Mouse (Mus musculus): Measurements from ENCODE around the gene Ifit1bl1.
"Not testable (repeated sequence)": the region's sequence is repeated elsewhere in the genome, so short reads cannot be mapped to it uniquely, and the experiment has no call there.

Gene Ifit1bl1

DNA sequence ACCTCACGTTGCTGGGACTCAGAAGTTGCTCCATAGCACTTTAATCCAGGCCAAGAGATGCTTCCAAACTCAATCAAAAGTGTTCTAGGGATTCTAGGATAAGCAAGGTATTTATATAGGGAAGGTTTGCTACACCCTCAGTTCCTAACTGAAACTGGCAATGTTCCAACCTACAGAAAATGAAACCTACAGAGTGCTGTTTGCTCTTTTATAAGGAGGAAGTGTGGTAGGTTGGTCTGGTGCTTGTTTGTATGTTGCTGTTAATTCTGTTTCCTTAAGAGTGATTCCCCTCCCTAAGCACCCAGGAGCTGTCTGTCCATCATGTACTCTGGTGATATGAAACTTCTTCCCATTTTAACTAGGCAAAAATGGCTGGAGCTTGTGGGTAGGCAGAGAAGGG lies at the start of gene Ifit1bl1:
Ifit1bl1 (minus strand) TSS at position 69 of the 400 bp plus-strand sequence.
- not testable (repeated sequence) for DNase-seq

DNA sequence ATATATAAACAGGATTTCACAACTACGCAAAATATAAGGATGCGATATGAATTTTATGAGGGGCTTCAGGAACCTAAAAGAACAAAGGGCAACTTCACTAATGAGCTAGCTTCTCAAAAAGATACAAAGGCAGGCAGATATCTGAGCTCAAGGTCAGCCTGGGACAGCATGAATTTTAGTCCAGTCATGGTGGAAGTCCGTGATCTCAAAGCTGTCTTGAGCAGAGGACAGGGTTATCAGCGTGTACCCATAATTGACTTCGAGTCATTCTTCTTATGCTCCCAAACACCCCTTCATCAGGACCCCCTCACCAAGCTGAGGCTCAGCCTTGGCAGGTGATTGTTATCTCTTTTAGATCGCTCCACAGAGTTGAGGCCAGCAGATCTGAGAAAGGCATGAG lies 49.2 kb upstream of the Ifit1bl1 start:
- DNase-seq: no peak

DNA sequence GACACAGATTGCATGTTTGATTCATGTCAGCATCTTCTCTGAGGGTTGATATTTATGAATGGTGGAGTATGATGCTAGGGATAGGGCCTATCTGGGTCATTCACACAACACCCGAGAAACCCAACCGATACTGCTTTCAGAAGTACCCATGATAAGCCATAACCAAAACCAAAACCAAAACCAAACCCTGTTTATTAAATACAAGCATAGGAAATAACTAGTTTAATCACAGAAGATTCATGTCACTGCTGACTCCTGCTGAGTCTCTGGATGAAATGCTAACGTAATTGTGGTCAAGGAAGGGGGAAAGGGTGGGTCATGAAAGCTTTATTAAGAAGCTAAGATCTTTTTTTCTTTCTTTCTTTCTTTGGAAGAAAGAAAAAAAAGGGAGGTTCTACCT lies 48.5 kb upstream of the Ifit1bl1 start:
- DNase-seq: no peak

DNA sequence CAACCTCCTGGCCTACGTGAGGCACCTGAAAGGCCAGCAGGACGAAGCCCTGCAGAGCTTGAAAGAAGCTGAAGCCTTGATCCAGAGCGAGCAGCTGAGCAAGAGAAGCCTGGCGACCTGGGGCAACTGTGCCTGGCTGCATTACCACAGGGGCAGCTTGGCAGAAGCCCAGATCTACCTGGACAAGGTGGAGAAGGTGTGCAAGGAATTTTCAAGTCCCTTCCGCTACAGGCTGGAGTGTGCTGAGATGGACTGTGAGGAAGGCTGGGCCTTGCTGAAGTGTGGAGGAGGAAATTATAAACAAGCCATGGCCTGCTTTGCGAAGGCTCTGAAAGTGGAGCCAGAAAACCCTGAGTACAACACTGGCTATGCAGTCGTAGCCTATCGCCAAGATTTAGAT lies 45.9 kb upstream of the Ifit1bl1 start:
- DNase-seq: not testable (repeated sequence)

DNA sequence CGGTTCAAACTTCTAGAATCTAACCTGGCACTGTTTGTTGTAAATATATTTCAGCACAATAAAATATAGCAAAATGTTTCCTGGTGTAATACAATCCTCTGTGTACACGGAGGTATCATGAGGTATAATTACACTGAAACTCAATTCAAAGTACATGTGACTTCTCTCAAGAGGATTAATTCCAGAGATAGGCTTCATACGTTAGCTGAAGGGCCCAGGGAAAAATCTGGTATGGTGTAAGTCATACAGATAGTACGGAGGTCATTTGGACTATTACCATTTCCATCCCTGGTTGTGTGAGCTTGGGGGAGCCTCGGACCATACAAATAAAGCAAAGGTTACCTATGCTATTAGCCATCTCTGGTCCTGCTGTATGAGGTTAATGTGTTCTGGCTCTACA lies 40.9 kb upstream of the Ifit1bl1 start:
- DNase-seq: no peak

DNA sequence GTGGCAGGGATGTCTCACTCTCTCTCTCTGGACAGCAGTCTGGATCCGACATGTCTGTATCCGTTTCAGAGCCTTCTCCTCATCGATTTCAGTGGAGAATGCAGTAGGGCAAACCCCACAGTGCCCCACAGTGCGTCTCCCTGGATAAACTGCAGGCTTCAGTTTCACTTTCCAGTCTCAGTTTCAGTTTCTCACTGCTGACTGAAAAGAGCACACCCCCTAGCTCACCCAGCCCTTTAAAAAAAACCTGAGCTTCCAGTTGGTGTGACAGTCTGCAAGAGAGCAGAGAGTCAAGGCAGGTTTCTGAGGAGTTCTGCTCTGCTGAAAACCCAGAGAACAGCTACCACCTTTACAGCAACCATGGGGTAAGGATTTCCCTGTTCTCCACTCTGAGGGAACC lies 38.9 kb upstream of the Ifit1bl1 start, which contains the start of the genes Ifit1bl2 and Ifit1:
Ifit1bl2 (minus strand) TSS at position 121 of the 400 bp plus-strand sequence.
Ifit1 (plus strand) TSS at position 249 of the 400 bp plus-strand sequence.
- peak in 1 of 2 experiments; percentile 25 for DNase-seq

DNA sequence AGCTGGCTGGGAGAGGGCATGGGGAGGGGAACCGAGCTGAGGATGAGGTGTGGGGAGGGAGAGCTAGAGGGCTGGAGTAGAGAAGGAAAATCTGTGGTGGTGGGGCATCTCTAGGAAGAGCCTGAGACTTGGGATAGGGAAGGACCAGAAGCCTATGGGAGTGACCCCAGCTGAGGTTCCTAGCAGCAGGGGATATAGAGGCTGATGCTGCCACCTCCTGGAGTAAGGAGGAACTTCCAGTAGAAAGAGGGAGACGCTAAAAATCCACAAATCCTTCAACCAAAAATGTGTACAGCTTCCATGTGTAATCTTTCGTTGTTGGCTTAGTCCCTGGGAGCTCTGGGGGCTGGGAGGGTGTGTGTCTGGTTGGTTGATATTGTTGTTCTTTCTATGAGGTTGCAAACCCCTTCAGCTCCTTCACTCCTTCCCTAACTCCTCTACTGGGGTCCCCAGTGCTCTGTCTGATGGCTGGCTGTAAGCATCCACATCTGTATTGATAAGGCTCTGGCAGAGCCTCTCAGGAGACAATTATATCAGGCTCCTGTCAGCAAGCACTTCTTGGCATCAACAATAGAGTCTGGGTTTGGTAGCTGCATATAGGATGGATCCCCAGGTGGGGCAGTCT lies 35.3 kb upstream of the Ifit1bl1 start:
- DNase-seq: peak; percentile 52 to 75

DNA sequence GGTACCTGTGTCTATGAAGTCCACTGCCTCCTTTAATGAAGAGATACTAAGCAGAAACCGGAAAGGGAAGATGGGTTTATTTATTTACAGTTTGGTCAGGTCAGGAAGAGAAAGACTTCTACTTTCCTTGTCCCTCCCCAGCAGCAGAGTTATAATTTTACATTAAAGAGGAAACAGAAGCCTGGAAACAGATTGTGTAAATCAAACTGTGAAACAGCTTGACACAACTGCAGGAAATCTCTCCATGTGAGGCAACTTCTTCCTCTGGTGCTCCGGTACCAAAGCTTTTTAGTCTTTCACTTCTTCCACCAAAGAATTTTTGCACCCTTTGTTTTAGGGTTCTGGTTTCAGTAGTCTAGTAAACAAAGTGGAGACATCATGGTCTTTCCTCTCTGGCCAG lies 31.7 kb upstream of the Ifit1bl1 start:
- DNase-seq: no peak

DNA sequence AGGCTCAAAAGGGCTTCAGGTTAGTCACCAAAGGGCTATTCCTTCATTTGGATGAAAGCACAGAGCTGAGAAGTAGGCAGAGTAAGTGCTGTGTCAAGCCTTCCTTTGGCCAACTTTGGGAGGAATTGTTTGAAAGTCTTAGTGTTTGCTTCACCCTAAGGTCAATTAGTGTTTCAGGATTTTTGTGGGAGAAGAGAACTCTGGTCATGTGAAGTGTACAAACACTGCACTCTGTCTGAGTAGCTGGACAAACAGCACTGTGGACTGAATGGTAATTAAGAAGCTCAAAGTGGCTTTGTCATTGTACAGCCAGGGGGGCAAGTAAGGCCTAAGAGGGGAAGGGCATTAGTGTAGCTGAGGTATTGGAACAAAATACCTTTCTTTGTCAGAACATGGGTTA lies 29.7 kb upstream of the Ifit1bl1 start:
- DNase-seq: no peak

DNA sequence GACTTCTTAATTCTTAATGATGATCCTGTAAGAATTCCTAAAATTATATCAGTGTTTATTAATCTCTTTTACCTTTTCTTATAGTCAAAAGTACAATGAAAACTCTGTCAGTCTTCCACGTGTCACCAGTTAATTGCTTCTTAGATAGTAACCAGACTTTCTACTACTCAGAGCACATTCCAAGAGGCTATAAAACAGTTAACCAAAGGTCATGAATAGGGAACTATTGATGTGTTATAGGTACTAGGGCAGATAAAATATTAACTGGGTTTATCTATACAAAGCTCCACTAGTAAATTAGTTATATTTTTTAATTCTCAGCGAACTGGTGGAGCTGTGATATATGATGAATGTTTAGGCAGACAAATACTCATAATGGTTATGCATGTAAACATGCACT lies 25.7 kb upstream of the Ifit1bl1 start:
- DNase-seq: no peak

DNA sequence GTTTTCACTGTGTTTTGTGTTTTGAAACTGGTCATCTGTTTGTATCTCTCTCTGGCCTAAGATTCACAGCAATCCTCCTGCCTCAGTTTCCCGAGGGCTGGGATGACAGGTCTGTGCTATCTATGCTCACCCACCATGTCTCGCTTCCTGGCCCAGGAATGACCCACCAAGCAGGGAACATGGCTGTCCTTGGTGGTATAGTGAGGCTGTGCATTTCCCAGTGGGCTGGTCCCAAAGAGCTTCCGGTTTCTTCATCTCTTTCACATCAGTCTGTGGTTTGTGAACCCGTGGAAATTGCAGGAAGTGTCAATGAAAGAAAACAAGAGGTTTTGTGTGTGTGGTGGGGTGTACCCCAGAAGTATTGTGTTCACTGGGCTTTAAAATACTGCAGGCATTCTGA lies 22.9 kb upstream of the Ifit1bl1 start:
- no peak for DNase-seq

DNA sequence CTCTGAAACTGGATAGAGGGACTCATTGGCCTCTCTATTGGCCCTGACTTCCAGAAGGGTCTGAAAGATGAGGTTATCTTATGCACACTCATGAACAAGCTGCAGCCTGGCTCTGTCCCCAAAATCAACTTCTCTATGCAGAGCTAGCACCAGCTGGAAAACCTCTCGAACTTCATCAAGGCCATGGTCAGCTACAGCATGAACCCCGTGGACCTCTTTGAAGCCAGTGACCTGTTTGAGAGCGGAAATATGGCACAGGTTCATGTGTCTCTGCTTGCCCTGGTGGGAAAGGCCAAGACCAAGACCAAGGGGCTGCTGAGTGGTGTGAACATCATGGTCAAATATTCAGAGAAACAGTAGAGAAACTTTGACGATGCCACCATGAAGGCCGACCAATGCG lies 22.0 kb upstream of the Ifit1bl1 start:
- DNase-seq: no peak

DNA sequence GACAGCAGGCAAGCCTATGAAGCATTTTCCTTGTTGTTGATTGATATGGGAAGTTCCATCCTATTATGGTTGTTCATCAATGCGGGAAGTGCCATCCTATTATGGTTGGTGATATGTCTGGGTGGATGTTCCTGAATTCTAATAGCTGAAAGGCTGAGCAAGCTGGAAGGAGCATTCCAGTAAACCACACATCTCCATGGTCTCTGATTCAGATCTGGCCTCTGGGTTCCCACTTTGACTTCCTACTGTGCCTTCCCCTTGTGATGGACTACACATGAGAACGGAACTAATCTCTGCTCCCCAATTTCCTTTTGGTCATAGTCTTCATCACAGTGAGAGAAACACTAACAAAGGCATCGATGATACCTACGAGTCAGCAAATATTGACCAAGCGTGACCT lies 19.1 kb upstream of the Ifit1bl1 start:
- DNase-seq: no peak

DNA sequence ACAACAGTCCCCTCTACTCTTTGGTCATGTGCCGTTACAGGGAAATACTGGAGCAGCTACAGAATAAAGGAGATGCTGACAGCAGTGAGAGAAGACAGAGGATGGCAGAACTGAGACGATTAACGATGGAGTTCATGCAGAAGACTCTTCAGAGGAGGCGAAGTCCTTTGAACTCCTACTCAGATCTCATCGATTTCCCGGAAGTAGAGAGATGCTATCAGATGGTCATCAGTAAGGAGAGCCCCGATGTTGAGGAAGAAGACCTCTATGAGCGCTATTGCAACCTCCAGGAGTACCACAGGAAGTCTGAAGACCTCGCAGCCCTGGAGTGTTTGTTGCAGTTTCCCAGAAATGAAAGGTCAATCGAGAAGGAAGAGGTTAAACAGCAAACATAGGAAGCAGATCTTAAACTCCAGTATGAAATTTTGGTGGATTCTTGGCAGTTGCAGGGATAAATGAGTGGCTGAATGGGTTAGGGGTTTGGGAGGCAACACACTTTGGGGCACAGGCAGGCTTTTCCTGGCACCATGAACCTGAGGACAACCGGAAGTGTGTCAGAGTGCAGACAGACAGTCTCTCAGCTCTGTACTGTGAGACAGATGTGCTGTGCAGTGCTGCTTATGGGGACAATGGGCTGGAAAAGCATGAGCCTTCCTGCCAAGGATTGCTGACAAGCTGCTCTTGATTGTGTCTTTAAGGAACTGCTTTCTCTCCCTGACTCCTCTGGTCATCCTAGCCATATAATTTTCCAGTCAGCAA lies 10.7 kb upstream of the Ifit1bl1 start:
- DNase-seq: not testable (repeated sequence)

DNA sequence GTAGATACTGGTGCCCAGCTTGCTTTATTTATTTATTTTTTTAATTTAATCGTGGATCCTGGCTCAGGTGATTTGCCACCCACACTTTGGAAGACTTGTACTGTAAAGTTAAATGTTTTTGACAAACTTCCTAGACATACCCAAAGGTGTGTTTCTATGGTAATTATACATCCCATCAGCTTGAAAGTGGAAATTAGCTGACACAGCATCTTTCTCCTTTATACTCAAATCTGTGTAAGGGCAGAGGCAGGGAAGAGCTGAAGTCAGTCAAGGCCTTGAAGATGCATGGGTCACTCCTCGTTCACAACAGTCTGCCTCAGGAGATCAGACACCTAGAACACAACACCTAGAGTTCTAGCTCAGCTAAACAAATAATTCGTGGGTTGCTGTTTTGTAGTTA lies 8.4 kb upstream of the Ifit1bl1 start:
- DNase-seq: not testable (repeated sequence)

DNA sequence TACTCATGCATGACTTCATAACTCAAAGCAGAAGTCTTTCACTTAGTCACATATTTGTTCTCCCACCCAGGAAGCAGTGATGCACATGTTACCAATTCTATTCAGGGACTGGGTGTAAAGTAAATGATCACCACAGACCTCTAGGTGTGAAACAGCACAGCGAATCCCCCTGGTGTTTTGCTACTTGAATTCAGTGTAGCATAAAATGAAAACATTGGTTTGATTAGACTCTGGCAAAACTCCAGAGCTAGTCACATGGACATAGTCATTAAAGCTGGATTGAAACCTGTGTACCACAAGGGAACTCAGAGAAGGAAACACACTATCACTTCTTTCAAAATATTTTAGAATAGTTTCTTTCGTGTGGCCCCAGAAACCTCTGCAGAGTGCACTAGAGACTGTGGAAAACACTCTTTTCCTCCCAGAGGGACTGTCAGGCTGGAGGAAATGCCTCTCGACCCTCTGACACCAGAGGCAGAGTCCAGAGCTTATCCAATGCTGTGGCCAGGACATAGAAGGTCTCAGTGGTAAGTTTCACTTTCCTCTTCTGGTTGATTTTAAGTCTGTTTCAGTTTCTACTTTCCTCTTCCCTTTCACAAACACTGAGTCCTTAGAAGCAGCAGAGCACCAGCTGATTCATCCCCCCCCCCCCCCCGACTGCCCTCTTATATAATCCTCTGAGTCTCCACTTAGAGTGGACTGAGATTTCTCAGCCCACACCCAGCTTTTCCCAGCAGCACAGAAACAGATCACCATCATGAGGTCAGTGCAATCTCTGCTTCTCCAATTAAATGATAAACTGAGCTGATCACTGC lies 5.7 kb upstream of the Ifit1bl1 start, which contains the start of gene Ifit3b:
Ifit3b (plus strand) TSS at position 734 of the 815 bp plus-strand sequence.
- DNase-seq: peak; percentile 60 to 74

DNA sequence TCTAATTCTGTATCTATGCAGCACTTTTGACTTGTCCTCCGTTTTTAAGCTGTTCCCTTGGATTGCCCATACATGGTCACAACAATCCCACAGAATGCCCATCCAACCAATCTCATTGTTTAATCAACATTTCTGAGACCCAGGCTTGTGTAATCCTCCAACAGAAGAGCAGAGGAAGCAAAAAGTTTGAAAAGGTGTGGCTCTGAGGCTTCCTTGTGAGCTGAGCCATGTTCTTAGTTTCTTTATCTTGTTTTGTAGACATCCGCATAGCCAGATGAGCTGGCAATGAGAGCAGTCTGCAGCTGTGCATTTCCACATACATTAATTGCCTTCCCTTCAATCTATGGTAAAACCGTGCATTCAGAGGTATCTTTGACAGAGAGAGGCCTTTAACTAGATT lies 3.7 kb upstream of the Ifit1bl1 start:
- DNase-seq: no peak

DNA sequence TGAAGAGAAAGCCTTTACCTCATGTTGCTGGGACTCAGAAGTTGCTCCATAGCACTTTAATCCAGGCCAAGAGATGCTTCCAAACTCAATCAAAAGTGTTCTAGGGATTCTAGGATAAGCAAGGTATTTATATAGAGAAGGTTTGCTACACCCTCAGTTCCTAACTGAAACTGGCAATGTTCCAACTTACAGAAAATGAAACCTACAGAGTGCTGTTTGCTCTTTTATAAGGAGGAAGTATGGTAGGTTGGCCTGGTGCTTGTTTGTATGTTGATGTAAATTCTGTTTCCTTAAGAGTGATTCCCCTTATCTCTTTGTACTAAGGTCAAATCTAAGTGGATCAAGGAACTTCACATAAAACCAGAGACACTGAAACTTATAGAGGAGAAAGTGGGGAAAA lies 2.5 kb downstream of the Ifit1bl1 start:
- not testable (repeated sequence) for DNase-seq

DNA sequence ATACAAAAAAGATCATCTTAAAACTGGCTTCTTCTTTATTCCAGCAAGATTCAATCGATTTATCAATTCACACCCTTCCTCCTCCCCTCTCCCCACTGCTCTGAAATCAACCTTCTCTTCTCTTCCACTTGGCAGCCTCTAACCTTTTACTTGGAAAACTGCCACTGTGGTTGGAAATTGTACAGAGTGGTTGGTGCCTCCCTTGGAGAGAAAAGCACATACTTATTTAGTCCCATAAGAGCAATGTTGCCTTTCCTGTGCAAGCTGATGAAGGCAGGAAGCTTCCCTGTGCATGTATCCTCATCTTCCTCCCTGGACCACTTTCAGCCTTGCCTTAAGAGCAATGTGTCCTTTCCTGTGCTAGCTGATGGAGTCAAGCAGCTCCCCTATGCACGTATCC lies 3.4 kb downstream of the Ifit1bl1 start:
- peak; percentile 53 to 67 for DNase-seq

DNA sequence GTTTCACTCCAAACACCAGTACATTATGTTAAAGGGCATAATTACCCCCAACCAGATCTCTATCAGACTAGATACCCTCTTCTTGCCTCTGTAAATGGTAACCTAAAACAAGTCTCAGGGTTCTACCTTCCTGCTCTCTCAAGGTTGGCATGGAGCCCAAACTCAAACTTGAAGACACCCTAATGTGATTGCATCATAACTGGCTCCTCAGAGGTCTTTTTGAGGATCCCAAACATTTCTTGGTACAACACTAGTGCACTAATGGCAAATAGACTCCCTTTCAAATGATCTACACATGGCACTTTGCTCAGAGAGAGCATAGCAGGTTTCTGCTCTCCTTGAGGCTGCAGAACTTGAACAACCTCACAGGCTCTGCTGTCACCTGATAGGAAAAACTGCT lies 4.9 kb downstream of the Ifit1bl1 start:
- DNase-seq: no peak

DNA sequence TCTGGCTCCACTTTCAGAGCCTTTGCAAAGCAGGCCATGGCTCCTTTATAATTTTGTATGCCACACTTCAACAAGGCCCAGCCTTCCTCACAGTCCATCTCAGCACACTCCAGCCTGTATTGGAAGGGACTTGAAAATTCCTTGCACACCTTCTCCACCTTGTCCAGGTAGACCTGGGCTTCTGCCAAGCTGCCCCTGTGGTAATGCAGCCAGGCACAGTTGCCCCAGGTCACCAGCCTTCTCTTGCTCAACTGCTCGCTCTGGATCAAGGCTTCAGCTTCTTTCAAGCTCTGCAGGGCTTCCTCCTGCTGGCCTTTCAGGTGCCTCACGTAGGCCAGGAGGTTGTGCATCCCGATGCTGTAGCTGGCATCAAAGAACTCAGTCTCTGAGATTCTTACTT lies 7.2 kb downstream of the Ifit1bl1 start:
- DNase-seq: not testable (repeated sequence)

DNA sequence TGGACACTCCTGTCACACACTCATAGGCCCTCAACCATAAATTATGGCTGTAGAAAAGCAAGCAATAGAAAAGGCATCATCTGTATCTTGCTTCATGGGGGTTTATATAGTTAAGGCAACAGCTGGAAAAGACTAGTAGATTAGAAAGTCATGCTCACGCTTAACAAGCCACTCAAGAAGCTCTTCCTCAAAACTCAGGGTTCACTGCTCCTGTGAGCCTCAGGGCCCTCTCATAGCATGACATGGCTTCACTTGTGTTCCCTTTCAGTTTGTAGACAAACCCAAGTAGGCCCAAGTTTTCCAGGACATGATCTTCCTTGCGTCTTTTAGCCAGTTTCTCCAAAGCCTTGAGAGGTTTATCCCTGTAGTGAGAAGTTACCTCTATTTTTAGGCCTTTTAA lies 8.3 kb downstream of the Ifit1bl1 start:
- no peak for DNase-seq

DNA sequence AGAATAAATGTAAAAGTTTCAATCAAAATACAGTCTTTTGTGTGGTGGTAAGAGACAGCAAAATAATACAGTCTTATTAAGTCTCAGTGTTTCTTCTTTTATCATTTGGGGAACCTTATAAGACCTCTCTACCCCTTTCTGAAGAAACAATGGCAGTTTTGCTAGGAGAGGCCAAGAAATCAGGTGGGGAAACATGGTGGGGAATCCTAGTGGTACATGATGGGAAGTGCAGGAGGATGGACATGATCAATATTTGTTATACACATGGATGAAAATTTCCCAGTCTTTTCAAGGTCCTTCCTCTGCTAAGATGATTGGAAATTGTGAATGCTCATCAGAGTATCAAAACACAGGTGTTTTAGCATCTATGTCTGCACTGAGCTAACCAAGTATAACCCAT lies 12.8 kb downstream of the Ifit1bl1 start:
- DNase-seq: no peak
